Mouse (Mus musculus): ENCODE data around the gene Calcb.
"Not testable (repeated sequence)": the region's sequence is repeated elsewhere in the genome, so short reads cannot be mapped to it uniquely, and the experiment has no call there.

DNA sequence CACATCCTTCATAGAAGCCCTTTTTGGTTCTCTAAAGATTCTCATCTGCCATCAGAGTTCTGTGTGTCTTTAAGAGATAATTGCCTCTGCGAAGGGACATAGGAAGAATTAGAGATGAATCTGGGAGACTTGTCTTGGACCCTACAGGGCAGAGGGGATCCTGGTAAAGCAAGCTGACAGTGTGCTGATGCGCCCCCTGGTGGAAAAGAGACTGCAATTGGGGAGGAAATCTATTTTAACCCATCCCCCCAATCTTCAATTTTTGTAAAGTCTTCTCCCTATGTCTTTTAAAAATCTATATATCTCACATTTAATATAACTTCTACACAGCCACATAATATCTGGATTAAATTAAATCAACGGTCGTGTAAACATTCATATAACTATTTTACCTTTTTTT, 11.3 kb downstream of the Calcb start:
- TF ChIP-seq CTCF, POLR2A (IDR thresholded peaks at IDR 0.05; ENCODE audit: extremely low read depth, insufficient read depth, low read length): not testable (repeated sequence)
